Mouse (Mus musculus) layer of hippocampus, postnatal 14 days (tissue): ENCODE measurements around the gene Fam102a. TPM values are rescaled to one million over a fixed set of nuclear protein-coding genes. Genes with fewer than 3 reads are reported as not detected.

Experiments
- DNase-seq, 2 experiments: peaks; one replicate each; pipeline ENCODE4 v3.0.0; 2021 to 2022; ENCODE audit warnings: low spot score in 2 of 2, mixed read lengths in 1 of 2
- total RNA-seq, 2 experiments: library from RNA; stranded (reverse); gene quantifications; 2 replicates each; pipeline ENCODE4 v1.2.3; 2021

Fam102a gene
- total RNA-seq, 2 experiments from 2014 or later: 50.2 to 52.9 TPM

DNA sequence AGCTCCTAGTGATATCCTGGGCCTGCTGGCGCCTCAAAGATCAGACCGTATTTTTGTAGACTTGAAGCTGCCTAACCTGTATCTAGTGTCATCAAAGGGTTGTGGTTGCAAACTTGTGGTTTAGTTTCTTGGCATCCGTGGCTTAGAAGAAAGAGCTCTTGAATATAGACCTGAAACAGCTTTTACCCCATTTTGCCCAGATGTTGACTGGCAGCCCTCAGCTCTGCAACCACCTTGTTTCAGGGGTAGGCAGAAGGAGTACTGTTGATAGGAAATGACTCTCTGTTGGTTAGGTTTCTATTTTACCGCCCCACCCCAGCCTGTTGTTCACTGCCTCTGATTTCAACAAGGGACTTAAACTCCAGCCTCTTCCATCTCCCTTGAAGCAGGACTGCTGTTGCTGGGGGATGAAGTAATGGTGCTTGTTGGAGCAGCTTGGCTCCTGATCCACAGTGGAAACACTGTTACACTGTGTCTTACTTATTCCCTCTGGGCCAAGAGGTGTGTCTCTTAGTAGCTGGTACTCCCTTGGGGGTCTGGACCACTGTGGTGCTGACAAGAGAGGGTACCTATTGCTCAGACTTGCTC is 6.9 kb downstream of the Fam102a start:
- DNase-seq: no peak

DNA sequence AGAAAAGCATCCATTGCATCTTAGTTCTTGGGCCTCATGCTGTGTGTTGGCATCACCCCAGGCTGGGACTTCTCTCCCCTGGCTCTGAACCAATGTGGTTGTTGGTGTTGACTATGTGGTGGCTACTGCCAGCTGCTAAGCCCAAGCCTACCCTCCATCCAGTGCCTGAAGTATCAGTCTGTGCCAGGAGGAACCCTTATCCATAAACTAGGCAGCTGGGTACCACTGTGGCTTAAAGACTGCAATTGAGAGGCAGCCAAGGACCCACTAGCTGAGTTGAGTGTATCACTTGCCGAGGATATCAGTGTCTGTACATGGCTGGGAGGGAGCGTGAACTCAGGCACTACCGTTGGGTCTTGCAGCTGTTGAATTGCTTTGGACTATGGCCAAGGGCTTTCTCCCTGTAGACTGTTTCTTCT is 7.9 kb downstream of the Fam102a start:
- peak in 1 of 2 experiments; percentile 48 for DNase-seq

- no peak for DNase-seq
These were observed 11.8 kb downstream of the Fam102a start for GRCm38 (mm10) chr2:32546951-32547350.

- no peak for DNase-seq
These were observed 12.2 kb downstream of the Fam102a start for GRCm38 (mm10) chr2:32547380-32547779.

- no peak for DNase-seq
These were observed 13.0 kb downstream of the Fam102a start for GRCm38 (mm10) chr2:32547964-32548739.

- no peak for DNase-seq
These were observed 14.0 kb downstream of the Fam102a start for GRCm38 (mm10) chr2:32549171-32549570.

- DNase-seq: no peak
These were observed 14.6 kb downstream of the Fam102a start for GRCm38 (mm10) chr2:32549764-32550163.

- DNase-seq: no peak
These were observed 16.1 kb downstream of the Fam102a start for GRCm38 (mm10) chr2:32551236-32551635.

DNA sequence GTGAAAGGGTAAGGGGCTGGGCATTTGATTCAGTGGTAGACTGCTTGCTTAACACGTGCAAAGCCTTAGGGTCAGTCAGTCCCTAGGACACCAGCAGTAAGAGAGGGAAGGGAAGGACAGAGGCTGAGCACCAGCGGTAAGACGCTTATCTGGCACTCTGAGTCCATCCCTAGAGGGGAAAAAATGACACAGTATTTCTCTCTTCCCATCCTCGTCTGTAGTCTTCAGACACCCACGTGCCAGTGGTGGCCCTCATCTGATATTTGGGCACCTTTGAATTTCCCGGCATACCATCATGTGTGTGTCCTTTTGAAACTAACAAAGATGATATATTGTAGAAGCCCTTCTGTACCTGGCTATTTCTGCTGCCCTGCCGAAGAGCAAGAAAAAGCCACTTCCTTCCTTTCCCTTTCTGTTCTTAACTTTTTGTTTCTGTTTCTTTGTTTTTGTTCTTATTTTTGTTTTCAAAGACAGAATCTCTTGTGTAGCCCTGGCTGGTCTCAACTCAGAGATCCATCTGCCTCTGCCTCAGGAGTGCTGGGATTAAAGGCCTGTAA is 18.5 kb downstream of the Fam102a start:
- DNase-seq: no peak

- no peak for DNase-seq
These were observed 20.4 kb downstream of the Fam102a start for GRCm38 (mm10) chr2:32555484-32555883.

DNA sequence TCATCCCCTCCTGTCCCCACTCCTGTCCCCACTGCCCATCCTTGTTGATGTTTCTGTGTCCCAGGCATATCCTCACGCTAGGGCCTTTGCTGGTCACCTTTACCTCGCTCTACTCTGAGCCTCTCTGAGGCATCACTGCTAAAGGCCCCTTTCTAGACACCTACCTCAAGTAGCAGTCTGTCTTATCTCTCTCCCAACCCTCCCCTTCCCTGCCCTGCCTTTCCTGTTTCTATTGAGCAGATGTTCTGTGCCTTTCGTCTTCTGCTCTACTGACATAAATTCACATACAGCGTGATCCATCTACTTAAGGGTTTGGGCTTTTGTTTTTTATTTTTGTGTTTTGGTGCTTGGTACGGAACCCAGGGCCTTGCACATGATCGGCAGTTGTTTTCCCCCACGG is 20.9 kb downstream of the Fam102a start:
- no peak for DNase-seq

GRCm38 (mm10) chr2:32559570-32559969 is 24.4 kb downstream of the Fam102a start:
- DNase-seq: no peak

GRCm38 (mm10) chr2:32566536-32567063 is 31.5 kb downstream of the Fam102a start:
- peak; percentile 60 to 71 for DNase-seq

DNA sequence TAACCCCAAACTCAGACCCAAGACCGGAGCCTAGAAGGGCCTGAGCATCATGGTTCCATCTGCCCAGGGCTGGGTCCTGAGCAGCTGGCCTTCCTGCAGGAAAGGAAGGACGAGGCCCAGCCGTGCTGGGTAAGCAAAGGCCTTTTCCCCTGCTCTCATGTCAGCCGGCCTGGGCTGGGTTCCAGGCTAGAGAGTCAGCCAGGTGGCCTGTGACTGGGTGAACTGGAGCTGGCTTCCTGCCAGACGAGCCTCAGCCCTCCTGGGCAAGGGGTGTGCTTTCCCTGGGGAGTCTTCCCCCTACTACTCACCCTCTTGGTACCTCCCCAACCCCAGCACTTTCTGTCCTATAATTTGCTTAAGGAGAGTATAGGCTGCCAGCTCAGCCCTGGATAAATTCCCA is 33.0 kb downstream of the Fam102a start:
- DNase-seq: no peak

- no peak for DNase-seq
These were observed 33.8 kb downstream of the Fam102a start for GRCm38 (mm10) chr2:32568941-32569340.

GRCm38 (mm10) chr2:32570698-32571494 is 35.8 kb downstream of the Fam102a start, which contains the start of gene Dpm2:
Gene Dpm2, plus strand, starts transcription at chr2:32570858.
- peak; percentile 89 to 95 for DNase-seq

GRCm38 (mm10) chr2:32572196-32572595 is 37.1 kb downstream of the Fam102a start:
- no peak for DNase-seq

GRCm38 (mm10) chr2:32574497-32574896 is 39.4 kb downstream of the Fam102a start, which contains the start of gene Pip5kl1:
Gene Pip5kl1, plus strand, starts transcription at chr2:32574797.
- no peak for DNase-seq

DNA sequence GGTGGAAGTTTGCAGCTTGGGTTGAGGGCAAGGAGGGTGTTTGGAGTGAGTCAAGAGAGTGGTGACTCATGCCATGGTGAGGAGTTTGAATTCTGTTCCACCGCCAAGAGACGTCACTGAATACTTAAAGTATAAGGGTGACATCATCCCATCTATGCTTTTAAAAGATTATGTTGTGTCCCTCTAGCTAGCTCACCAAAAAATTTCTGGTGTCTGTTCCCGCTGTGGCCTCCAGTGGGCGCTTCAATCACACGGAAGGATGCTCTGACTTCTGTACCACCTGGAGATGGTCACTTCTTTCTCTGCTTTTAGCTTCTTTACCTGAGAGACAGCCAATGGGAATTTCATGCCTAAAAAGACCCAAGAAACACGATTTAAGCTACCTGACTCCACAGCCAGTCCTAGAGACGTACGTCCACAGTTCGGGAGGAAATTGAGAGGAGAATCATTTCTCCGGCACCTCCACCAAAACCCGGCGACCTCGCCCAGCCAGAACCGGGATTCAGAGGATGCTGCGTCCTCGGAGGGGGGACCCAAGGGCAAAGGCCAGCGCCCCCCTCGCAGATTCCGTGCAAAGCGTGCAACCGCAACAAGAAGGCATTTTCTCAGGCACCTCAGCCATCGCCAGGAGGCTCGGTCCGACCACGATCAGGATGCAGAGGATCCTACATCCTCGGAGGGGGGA is 39.9 kb downstream of the Fam102a start:
- peak; percentile 67 to 74 for DNase-seq

GRCm38 (mm10) chr2:32575586-32576160 is 40.5 kb downstream of the Fam102a start, which contains the start of gene 9430097D07Rik:
Gene 9430097D07Rik, minus strand, starts transcription at chr2:32575684.
- DNase-seq: peak; percentile 66 to 69
